Mouse (Mus musculus) liver, postnatal 0 days (tissue): Measurements from ENCODE around the gene Gnb1.

Experiments used
- CTCF ChIP-seq: sonication (generic); IDR thresholded peaks from 2 replicates; pipeline ENCODE4 v1.5.1; 2016; ENCODE audit warnings: antibody characterized with exemption, low read depth
- EP300 ChIP-seq: IDR thresholded peaks from 2 replicates; pipeline ENCODE4 v1.6.1; 2016; ENCODE audit warnings: antibody characterized with exemption, low read depth, mild to moderate bottlenecking

GRCm38 (mm10) chr4:155605132-155605531 is 114.0 kb downstream of the Gnb1 start:
- no peak for TF ChIP-seq CTCF
- TF ChIP-seq EP300, result no peak
